Mouse (Mus musculus) induced T-regulatory cell, adult 2 months (primary cell): ENCODE results near the gene Igf2bp2.

Source experiments
- DNase-seq: peaks from one replicate; pipeline ENCODE4 v3.0.0-alpha.2; 2012; ENCODE audit warnings: low read depth

The Igf2bp2 gene

DNA sequence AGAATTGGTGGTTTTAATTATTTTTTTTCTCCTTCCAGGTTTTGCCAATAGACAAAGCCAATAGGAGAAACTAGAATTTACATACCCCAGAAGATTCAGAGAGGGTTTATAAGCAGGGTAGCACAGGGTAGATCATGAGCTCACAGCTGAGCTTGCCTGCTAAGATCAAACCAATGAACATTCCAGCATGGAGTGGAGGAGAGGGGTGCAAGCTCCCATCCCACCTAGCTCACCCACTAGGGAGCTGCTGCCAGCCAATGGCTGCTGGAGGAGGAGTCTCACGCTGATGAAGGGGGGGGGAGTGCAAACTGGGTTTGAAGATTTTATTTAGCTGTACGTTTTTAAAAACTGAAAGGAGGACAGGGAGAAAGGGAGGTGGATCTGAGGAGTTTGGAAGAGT lies 14.0 kb downstream of the Igf2bp2 start:
- no peak for DNase-seq

GRCm38 (mm10) chr16:22147131-22147530 lies 16.0 kb downstream of the Igf2bp2 start:
- DNase-seq, result no peak

DNA sequence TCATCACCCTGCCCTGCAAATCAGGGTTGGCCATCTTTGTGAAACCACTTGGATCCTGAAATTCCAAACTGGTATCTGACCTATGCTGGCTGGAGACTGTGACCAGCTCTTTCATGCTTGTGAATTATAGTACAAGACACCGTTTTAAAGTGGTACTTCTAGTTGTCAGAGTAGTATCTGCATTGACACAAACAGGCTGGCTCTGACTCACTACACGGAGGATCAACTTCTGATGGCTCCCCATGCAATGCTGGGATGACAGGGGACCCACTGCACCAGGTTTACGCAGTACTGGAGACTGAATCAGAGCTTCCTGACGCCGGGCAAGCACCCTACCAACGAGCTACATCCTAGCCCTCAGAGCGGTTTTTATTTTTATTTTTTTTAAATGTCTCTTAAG lies 17.0 kb downstream of the Igf2bp2 start:
- DNase-seq, result no peak

GRCm38 (mm10) chr16:22144490-22144889 lies 18.6 kb downstream of the Igf2bp2 start:
- DNase-seq, result no peak

DNA sequence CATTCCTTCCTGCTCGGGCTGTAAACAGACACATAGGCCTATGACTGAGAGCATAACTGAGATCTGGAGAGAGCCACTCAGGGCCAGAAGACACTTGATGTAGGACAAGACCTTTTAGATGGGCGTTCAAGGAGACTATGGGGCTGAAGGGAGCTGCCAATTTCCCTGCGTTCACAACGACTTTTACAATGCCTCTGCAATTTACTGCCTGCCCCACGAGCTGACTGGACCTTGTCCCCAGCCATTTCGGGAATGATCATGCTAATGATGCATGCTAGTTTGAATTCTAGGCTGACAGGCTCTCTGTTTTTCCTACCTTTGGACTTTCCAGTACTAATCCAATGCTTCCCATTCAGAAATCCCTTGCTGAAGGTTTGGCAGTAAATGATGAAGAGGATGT lies 22.2 kb downstream of the Igf2bp2 start:
- no peak for DNase-seq

GRCm38 (mm10) chr16:22139821-22140220 lies 23.3 kb downstream of the Igf2bp2 start:
- no peak for DNase-seq

DNA sequence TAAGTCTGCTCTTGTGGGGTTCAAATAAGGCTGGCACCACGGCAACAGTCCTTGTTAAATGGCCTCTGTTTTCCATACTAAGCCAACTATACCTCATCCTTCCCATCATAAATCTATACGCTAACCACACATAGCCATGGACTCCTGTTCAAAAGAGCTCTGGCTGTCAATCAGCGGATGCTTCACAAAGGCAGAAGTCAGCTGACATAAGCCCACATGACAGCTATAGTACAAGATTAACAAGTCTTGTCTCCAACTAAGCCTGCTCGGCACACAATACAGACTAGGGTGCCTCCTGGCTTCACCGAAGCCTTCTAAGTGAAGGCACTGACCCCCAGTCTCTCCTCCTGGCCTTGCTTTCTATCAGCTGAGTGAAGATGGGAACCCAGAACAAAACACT lies 26.9 kb downstream of the Igf2bp2 start:
- DNase-seq, result no peak

DNA sequence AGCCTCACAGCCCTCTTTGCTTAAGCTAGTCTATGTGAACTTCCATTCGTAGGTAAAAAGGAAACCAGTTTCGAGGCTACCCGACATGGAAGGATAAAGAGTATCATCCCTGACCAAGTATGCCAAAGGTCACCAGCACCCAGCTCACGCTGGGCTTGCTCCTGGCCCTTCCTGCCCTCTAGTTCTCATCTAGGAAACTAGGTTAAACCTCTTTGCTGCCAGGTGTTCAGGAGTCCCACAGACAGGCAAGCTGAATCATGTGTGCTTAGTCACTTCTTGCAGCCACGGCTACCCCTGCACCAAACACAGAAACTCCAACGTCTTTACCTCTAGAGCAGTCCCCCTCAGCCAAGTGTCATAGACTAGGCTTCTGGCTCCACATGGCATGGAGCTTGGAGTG lies 31.8 kb downstream of the Igf2bp2 start:
- no peak for DNase-seq

DNA sequence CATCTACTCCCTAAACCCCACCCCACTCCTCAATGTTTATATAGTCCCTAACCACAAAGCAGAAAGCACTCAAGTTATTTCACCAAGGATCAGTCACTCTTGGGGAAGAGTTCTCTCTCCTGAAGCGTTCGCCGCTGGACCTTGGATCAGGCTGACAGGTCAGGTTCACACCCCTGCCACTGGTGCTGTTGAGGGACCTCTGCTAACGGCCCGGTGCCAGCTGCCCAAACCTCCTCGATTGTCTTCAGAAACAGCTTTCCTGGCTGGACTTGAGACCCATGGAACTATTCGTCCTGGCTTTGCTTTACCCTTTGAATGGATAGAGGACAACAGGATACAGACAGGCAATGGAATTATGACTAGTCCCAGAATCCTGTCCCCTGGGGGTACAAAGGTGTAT lies 33.6 kb downstream of the Igf2bp2 start:
- DNase-seq, result no peak

GRCm38 (mm10) chr16:22128595-22128994 lies 34.5 kb downstream of the Igf2bp2 start:
- DNase-seq, result peak; percentile 8

DNA sequence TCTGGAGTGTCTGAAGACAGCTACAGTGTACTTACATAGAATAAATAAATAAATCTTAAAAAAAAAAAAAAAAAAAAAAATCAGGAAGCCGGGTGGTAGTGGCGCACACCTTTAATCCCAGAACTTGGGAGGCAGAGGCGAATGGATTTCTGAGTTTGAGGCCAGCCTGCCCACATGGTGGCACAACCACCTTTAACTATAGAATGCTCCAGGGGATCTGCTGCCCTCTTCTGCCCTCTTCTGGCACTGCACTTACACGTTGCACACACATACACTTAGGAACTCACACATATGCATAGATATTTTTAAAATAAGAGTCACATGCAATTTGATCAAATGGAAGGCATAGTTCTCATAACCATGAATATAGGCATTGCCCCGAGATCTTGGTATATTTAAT lies 35.3 kb downstream of the Igf2bp2 start:
- DNase-seq, result no peak

GRCm38 (mm10) chr16:22126936-22127335 lies 36.2 kb downstream of the Igf2bp2 start:
- DNase-seq, result no peak

DNA sequence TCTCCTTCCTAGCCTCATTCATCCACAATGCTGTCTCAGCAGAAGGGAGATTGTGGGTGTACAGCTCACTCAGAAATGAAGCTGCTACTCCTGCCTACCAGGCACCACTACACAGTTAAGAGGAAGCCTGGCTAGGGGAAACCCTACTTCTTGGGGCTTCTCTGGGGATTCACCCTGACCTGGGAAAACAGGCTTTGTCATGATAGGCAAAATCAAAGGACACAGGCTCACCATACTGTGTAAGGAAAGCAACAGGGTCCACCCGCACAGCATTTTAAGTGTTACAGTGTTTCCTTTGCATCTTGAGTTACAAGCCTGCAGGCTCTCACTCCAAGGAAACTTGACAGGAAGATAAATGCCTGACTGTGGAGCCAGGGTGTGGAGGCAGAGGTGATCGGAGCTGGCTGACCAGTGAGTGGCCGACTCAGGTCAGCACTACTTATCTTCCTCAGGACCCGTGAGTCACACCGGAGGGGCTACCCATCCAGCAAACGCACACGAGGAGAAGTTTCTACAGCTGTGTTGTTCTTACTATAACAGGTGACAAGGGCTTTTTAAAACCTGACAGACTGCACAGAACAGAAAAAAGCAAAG lies 38.7 kb downstream of the Igf2bp2 start:
- DNase-seq, result no peak

GRCm38 (mm10) chr16:22123658-22124057 lies 39.4 kb downstream of the Igf2bp2 start:
- peak; percentile 60 for DNase-seq

- DNase-seq, result no peak
Measured at GRCm38 (mm10) chr16:22121109-22121508, 42.0 kb downstream of the Igf2bp2 start.

- peak; percentile 18 for DNase-seq
Measured at GRCm38 (mm10) chr16:22119524-22119923, 43.6 kb downstream of the Igf2bp2 start.

DNA sequence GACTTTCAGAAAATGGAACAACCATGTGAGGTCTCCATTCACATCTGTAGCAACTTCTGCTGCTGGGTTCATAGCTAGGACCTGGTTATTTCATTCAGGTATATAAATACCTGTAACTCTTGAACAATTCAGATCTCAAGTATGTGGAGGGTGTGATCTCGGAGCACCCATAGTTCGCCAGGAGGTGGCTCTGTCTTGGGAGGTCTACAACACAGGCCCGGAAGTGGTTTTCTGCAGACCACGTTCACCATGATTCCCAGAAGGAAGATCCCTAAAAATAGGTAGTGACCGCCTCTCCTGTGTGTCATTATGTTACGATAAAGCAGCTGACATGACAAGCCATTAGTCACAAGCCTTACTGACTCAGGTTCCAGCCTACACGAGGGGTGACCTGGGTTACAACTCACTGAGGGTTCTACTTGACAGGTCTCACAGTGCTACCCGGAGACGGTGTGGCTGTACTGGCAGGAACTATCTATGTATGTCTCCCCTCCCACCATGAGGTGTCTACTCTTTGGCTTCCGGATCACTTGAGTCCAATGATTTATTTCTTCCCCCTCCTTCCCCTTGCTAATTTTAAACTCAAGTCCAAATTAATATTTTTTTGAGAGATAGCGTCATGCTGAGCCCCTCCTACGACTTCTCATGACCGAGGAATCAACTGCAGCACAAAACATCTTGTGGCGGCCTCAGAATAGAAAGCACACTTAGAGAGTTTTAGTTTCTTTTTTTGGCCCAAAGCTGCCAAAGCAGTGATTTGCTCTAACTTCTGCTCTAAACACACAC lies 44.2 kb downstream of the Igf2bp2 start:
- peak; percentile 28 for DNase-seq

DNA sequence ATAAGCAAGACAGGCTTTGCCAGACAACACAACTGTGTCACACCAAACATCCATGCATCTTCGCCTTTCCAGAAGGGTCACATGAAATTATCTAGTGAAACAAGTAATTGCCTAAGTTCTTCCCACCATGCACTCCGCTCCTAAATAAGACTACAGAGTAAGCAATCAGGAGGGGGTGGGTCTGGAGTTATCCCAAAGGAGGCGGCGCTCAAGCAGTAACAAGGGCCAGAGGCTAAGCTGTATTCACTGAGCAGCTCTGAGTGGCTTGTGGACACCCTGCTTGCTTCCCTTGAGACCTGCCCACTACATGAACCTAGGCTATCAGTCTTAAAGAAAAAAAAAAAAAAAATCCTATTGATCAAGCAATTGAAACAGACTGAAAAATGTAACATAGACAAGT lies 44.9 kb downstream of the Igf2bp2 start:
- no peak for DNase-seq

GRCm38 (mm10) chr16:22116748-22117147 lies 46.4 kb downstream of the Igf2bp2 start:
- DNase-seq, result no peak

DNA sequence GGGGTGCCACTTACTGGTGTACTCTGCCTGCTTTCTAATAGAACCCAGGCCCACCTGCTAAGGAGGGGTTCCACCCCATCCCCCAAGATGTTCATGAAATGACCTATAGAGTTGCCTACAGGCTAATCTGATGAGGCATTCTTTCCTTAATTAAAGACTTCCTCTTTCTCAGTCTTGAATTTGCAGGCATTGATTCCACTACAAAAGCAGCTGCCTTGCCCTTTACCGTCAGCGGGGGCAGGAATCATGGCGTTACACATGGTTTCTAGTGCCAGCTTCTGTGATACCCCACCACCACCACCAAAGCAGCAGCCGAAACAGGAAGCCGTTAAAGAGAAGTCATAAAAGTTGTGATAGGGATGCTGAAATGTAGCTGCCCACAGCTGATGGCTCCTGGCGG lies 47.0 kb downstream of the Igf2bp2 start:
- DNase-seq, result no peak

GRCm38 (mm10) chr16:22110036-22110435 lies 53.1 kb downstream of the Igf2bp2 start:
- DNase-seq, result no peak

GRCm38 (mm10) chr16:22109159-22109558 lies 53.9 kb downstream of the Igf2bp2 start:
- no peak for DNase-seq

- DNase-seq, result peak; percentile 17
Measured at GRCm38 (mm10) chr16:22107897-22108516, 55.1 kb downstream of the Igf2bp2 start.
